Mouse (Mus musculus): ENCODE results near the gene Defa31.
"Not testable (repeated sequence)": the region's sequence is repeated elsewhere in the genome, so short reads cannot be mapped to it uniquely, and the experiment has no call there.

Defa31 gene

DNA sequence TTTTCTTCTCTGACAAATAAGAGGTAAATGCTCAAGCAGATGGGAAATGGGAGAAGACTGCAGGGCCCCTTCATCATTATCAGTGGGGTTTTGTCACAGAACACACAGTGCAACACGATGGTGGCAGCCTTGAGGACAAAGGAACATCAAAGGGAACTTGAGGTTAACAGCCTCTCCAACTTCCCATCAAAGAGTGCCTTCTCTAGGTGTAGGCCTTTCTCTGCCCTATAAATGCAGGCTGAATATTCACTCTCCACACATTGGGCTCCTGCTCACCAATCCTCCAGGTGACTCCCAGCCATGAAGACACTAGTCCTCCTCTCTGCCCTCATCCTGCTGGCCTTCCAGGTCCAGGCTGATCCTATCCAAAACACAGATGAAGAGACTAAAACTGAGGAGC lies at the start of gene Defa31:
TSS of gene Defa31 (plus strand) at position 301 of the 400 bp plus-strand sequence.
- not testable (repeated sequence) for DNase-seq (ENCODE audit: low read depth in 2 of 2, low spot score in 2 of 2)

GRCm38 (mm10) chr8:21161977-21162376 lies 29.4 kb upstream of the Defa31 start, which contains the start of gene Defa22:
Gene Defa22 (plus strand): TSS chr8:21162277.
- not testable (repeated sequence) for DNase-seq (ENCODE audit: low read depth in 2 of 2, low spot score in 2 of 2)

GRCm38 (mm10) chr8:21201261-21201660 lies 9.8 kb downstream of the Defa31 start, which contains the start of gene Gm15293:
Gene Gm15293 (plus strand): TSS chr8:21201561.
- DNase-seq (ENCODE audit: low read depth in 2 of 2, low spot score in 2 of 2): not testable (repeated sequence)
